Mouse (Mus musculus) erythroblast, embryonic 14.5 days (primary cell): ENCODE results near the gene Gm29776.

ENCODE experiments used
- GATA1 ChIP-seq: IDR thresholded peaks from 2 replicates; pipeline ENCODE4 v1.6.1; 2012; ENCODE audit warnings: low read length, inconsistent platforms, mixed read lengths
- TAL1 ChIP-seq: IDR thresholded peaks from 3 replicates; pipeline ENCODE4 v1.6.1; 2012; ENCODE audit warnings: low read length, inconsistent platforms, mixed read lengths

DNA sequence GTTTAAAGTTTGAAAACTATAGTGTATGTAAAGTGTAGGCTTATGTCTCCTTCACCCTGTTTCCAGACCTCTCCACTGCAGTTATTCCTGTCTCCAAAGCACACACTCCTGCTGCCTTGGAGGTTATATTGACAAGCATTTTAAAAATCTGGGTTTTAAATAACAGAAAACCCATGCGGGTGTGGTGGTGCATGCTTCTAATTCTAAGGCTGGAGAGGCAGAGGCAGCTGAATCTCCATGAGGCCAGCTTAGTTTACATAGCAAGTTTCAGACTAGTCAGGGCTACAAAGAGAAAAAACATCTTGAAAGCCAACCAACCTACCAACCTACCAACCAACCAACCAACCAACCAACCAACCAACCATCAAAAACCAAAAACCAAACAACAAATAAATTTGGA is 16.8 kb upstream of the Gm29776 start:
- TF ChIP-seq GATA1: no peak
- no peak for TF ChIP-seq TAL1
